Mouse (Mus musculus) megakaryocyte, embryonic 14.5 days (primary cell): ENCODE measurements around the gene Rpl18. TPM values are rescaled to one million over a fixed set of nuclear protein-coding genes. Genes with fewer than 3 reads are reported as not detected.

Source experiments
- H3K27me3 ChIP-seq: replicated peaks from 2 replicates; pipeline ENCODE3; 2012; ENCODE audit warnings: inconsistent platforms
- H3K36me3 ChIP-seq: replicated peaks from 2 replicates; pipeline ENCODE3; 2012; ENCODE audit warnings: low read length, inconsistent platforms, mixed read lengths
- H3K4me1 ChIP-seq: 2 replicates; pipeline ENCODE4 v1.6.1; 2012; ENCODE audit warnings: inconsistent platforms
- H3K4me3 ChIP-seq: replicated peaks from 2 replicates; pipeline ENCODE3; 2012; ENCODE audit warnings: moderate library complexity, mild to moderate bottlenecking, inconsistent platforms
- H3K9me3 ChIP-seq: 2 replicates; pipeline ENCODE4 v1.6.1; 2012; ENCODE audit warnings: inconsistent platforms
- FLI1 ChIP-seq: IDR thresholded peaks from 2 replicates; pipeline ENCODE4 v1.6.1; 2012; ENCODE audit warnings: low read length, inconsistent platforms, mixed read lengths
- GATA1 ChIP-seq: IDR thresholded peaks from 3 replicates; pipeline ENCODE4 v1.6.1; 2012; ENCODE audit warnings: mixed read lengths, low read length, inconsistent platforms, borderline replicate concordance
- polyA plus RNA-seq: library from polyadenylated mRNA; stranded (reverse); fragments of >175 nt; gene quantifications from 2 replicates; pipeline ENCODE4 v1.2.3, GENCODE M21; 2012; ENCODE audit warnings: low replicate concordance; ENCODE audit not compliant: insufficient read depth

Gene Rpl18
- polyA plus RNA-seq, 1 experiment = 14,647 TPM

GRCm38 (mm10) chr7:45726419-45726818, 11.2 kb downstream of the Rpl18 start:
- H3K9me3 ChIP-seq = no peaks in the 10 kb centered on the region
- H3K36me3 ChIP-seq = peaks cover 85% of the 10 kb centered on the region
- H3K27me3 ChIP-seq = no peaks in the 10 kb centered on the region
- no peak for TF ChIP-seq FLI1
- no peak for TF ChIP-seq GATA1
- H3K4me3 ChIP-seq = no peak overlapping the region
- H3K4me1 ChIP-seq = peaks cover 62% of the 10 kb centered on the region

DNA sequence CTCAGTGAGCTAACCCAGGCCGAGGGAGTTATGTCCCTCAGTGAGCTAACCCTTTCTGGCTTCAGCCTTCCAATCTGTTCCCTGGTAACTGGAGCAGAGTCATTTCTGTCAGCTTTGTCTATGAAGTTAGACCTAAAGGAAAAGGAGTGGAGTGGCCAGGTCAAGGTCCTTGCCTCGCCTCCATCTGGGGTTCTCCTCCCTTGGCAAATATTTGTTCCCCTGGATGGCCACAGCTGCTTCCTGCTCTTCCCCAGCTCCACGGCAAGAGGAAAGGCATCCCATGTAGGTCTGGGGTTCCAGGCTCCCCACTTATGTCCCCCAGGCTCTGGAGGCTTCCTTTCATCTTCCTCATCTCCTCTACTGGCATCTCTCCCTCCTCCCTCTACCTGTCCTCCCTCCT, 12.4 kb downstream of the Rpl18 start:
- no peak overlapping the region for H3K4me3 ChIP-seq
- H3K27me3 ChIP-seq = no peaks in the 10 kb centered on the region
- no peaks in the 10 kb centered on the region for H3K9me3 ChIP-seq
- no peak for TF ChIP-seq FLI1
- TF ChIP-seq GATA1 = no peak
- peaks cover 73% of the 10 kb centered on the region for H3K36me3 ChIP-seq
- H3K4me1 ChIP-seq = peaks cover 61% of the 10 kb centered on the region

DNA sequence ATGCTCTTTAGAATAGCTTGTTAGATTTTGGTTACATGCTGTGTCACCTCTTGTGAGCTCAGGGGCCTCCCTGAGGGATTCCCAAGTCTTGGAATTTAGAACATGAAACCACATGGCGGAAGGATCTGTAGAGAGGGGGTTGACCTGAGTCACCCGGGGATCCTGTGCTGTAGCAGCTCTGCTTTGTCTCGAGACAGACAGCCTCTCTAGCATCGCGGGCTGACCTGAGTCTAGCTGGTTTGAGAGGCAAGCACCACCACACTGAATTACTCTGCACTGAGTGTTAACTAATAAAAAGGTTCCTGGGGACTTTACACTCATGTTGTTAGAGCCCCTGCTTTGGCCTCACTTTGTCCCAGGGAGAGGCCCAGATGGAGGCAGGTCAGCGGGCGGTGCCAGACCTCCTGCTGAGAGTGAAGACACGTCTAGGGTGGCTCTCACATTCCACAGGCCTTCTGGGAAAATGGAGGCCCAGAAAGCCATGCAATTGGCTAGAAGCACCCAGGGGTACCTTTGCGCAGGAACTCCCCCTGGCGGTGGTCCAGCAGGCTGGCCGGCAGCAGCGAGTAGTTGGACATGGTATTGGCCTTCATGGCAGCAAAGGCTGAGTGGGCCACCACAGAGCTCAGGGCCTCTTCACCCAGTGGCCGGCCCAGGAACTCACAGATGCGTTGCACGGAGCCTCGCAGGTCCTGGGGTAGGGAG, 15.6 kb downstream of the Rpl18 start:
- TF ChIP-seq FLI1 = no peak
- TF ChIP-seq GATA1 = no peak
- Histone ChIP-seq H3K4me1 (peaks cover 48% of the 10 kb centered on the region), H3K36me3 (peaks cover 40% of the 10 kb centered on the region), H3K9me3 (no peaks in the 10 kb centered on the region), H3K4me3 (no peak overlapping the region), H3K27me3 (peaks cover 7% of the 10 kb centered on the region)

DNA sequence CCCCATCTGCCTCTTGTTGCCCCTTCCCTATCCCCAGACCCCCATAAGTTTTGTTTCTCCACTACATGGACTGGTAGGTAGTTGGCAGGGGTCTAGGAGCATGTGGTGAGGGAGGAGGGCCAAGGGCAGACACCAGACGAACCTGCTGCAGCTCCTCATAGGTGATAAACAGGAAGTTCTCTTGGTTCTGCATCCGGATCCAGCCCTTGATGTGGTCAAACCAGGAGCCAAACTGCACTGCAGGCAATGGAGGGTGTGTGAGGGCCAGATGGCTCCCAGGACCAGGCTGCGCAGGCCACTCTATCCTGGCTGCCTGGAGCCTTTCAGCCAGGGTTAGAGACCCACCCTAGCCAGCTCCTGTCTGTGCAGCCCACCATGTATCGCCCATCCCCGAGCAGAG, 18.2 kb downstream of the Rpl18 start:
- peaks cover 7% of the 10 kb centered on the region for H3K27me3 ChIP-seq
- peaks cover 17% of the 10 kb centered on the region for H3K36me3 ChIP-seq
- peaks cover 33% of the 10 kb centered on the region for H3K4me1 ChIP-seq
- H3K4me3 ChIP-seq = no peak overlapping the region
- no peaks in the 10 kb centered on the region for H3K9me3 ChIP-seq
- TF ChIP-seq FLI1 (no peak), GATA1 (no peak)

GRCm38 (mm10) chr7:45739162-45739763, 24.0 kb downstream of the Rpl18 start:
- H3K27me3 ChIP-seq = peaks cover 24% of the 10 kb centered on the region
- TF ChIP-seq FLI1 (no peak), GATA1 (no peak)

DNA sequence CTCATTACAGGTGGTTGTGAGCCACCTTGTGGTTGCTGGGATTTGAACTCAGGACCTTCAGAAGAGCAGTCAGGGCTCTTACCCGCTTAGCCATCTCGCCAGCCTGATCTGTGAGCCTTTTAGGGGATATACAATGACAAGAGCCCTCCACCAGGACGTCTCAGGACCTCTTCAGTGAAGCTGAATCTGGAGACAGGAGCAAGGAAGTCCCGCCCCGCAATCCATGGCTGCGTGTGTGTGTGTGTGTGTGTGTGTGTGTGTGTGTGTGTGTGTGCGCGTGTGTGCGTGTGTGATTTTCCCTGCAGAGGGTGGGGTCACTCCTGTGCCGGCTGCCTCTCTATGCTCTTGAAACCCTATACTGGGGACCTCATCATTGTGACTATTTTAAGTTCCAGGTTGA, 24.6 kb downstream of the Rpl18 start:
- Histone ChIP-seq H3K9me3 (no peaks in the 10 kb centered on the region), H3K36me3 (no peaks in the 10 kb centered on the region), H3K4me1 (peaks cover 24% of the 10 kb centered on the region), H3K27me3 (peaks cover 27% of the 10 kb centered on the region), H3K4me3 (no peak overlapping the region)
- TF ChIP-seq GATA1 = no peak
- no peak for TF ChIP-seq FLI1

More at GRCm38 (mm10) chr7:45739162-45739763, 24.0 kb downstream of the Rpl18 start:
- Histone ChIP-seq H3K9me3 (no peaks in the 10 kb centered on the region), H3K36me3 (no peaks in the 10 kb centered on the region), H3K4me3 (no peak overlapping the region), H3K4me1 (peaks cover 24% of the 10 kb centered on the region)

GRCm38 (mm10) chr7:45741308-45741707, 26.1 kb downstream of the Rpl18 start:
- no peaks in the 10 kb centered on the region for H3K36me3 ChIP-seq
- H3K27me3 ChIP-seq = peaks cover 33% of the 10 kb centered on the region
- H3K4me1 ChIP-seq = peaks cover 24% of the 10 kb centered on the region
- H3K9me3 ChIP-seq = peaks cover under 1% of the 10 kb centered on the region; the same call in 1 of the 2 replicates
- no peak for TF ChIP-seq FLI1
- no peak for TF ChIP-seq GATA1
- H3K4me3 ChIP-seq = peak overlapping the region; percentile 90

GRCm38 (mm10) chr7:45741777-45742176, 26.5 kb downstream of the Rpl18 start:
- H3K36me3 ChIP-seq = no peaks in the 10 kb centered on the region
- peaks cover 5% of the 10 kb centered on the region for H3K9me3 ChIP-seq
- H3K4me1 ChIP-seq = peaks cover 24% of the 10 kb centered on the region
- H3K4me3 ChIP-seq = peak overlapping the region; percentile 90
- TF ChIP-seq FLI1 = no peak
- no peak for TF ChIP-seq GATA1
- peaks cover 33% of the 10 kb centered on the region for H3K27me3 ChIP-seq

GRCm38 (mm10) chr7:45742338-45742737, 27.1 kb downstream of the Rpl18 start:
- H3K4me1 ChIP-seq = peaks cover 24% of the 10 kb centered on the region

GRCm38 (mm10) chr7:45744387-45744786, 29.1 kb downstream of the Rpl18 start:
- TF ChIP-seq GATA1 (no peak), FLI1 (no peak)
- no peak overlapping the region for H3K4me3 ChIP-seq
- peaks cover 44% of the 10 kb centered on the region for H3K4me1 ChIP-seq
- H3K9me3 ChIP-seq = peaks cover 8% of the 10 kb centered on the region
- peaks cover 45% of the 10 kb centered on the region for H3K27me3 ChIP-seq
- no peaks in the 10 kb centered on the region for H3K36me3 ChIP-seq

More at GRCm38 (mm10) chr7:45742338-45742737, 27.1 kb downstream of the Rpl18 start:
- no peak for TF ChIP-seq GATA1
- TF ChIP-seq FLI1 = no peak
- Histone ChIP-seq H3K36me3 (no peaks in the 10 kb centered on the region), H3K4me3 (peak overlapping the region; percentile 90), H3K27me3 (peaks cover 37% of the 10 kb centered on the region), H3K9me3 (peaks cover 8% of the 10 kb centered on the region)
